ENCODE assay signal across 7 mouse cellular contexts in genomic region chr10:67548877-67549731, GRCm38 (mm10). TPM values are rescaled to one million over a fixed set of nuclear protein-coding genes. Genes with fewer than 3 reads are reported as not detected.
DNase-seq lines count a peak whose midpoint lies in the region; ATAC-seq and TF ChIP-seq lines count a peak whose summit lies in the region.

Gene Ado, minus strand, starts transcription at chr10:67548955.

- peak within 1 kb of the TSS; percentile 95 for H3K9ac ChIP-seq in embryonic facial prominence, embryonic 12.5 days
- peak within 1 kb of the TSS; percentile 94 for H3K9ac ChIP-seq in limb, embryonic 12.5 days (replicated peaks)
- peak within 1 kb of the TSS; percentile 79 for H3K9ac ChIP-seq in midbrain, embryonic 15.5 days

- peak within 1 kb of the TSS; percentile 77 for H3K4me3 ChIP-seq in embryonic facial prominence, embryonic 12.5 days
- peak within 1 kb of the TSS; percentile 58 for H3K4me3 ChIP-seq in kidney, adult 2 months (ENCODE audit: insufficient read depth, low read depth, low read length)
- peak within 1 kb of the TSS; percentile 85 for H3K4me3 ChIP-seq in limb, embryonic 12.5 days (replicated peaks)
- H3K4me3 ChIP-seq in midbrain, embryonic 15.5 days, result peak within 1 kb of the TSS; percentile 78
- peak within 1 kb of the TSS; percentile 88 for H3K4me3 ChIP-seq in spleen, adult 2 months (ENCODE audit: extremely low read depth, insufficient read depth, insufficient read length)

- no peaks in the 10 kb centered on the region for H3K27me3 ChIP-seq in embryonic facial prominence, embryonic 12.5 days
- H3K27me3 ChIP-seq in kidney, adult 2 months (replicated peaks; ENCODE audit: control insufficient read depth, insufficient read depth, low read length), result no peaks in the 10 kb centered on the region
- no peaks in the 10 kb centered on the region for H3K27me3 ChIP-seq in limb, embryonic 12.5 days
- no peaks in the 10 kb centered on the region; the same call in 1 of the 2 replicates for H3K27me3 ChIP-seq in midbrain, embryonic 15.5 days (replicated peaks)
- H3K27me3 ChIP-seq in spleen, adult 2 months (ENCODE audit: control insufficient read depth, insufficient read depth, low read length), result no peaks in the 10 kb centered on the region

- TF ChIP-seq POLR2A in kidney, adult 2 months (IDR thresholded peaks at IDR 0.05; ENCODE audit: low read depth, low read length), result no peak
- TF ChIP-seq POLR2A in spleen, adult 2 months (IDR thresholded peaks at IDR 0.05; ENCODE audit: low read depth, low read length), result peak; percentile 52

- H3K4me1 ChIP-seq in embryonic facial prominence, embryonic 12.5 days, result peaks cover 20% of the 10 kb centered on the region
- H3K4me1 ChIP-seq in kidney, adult 2 months (ENCODE audit: control insufficient read depth, insufficient read depth, low read length), result peaks cover 3% of the 10 kb centered on the region; the same call in 1 of the 2 replicates
- peaks cover 30% of the 10 kb centered on the region for H3K4me1 ChIP-seq in limb, embryonic 12.5 days (replicated peaks)
- peaks cover 43% of the 10 kb centered on the region for H3K4me1 ChIP-seq in midbrain, embryonic 15.5 days
- peaks cover 8% of the 10 kb centered on the region for H3K4me1 ChIP-seq in spleen, adult 2 months (ENCODE audit: control insufficient read depth, insufficient read depth, insufficient read length)

- peak; percentile 90 for DNase-seq in adrenal gland, postnatal 25 days
- DNase-seq in heart, adult 18-20 months, result peak; percentile 91 to 93
- DNase-seq in kidney, adult 2 months, result peak; percentile 94
- peak; percentile 73 to 76 for DNase-seq in spleen, adult 2 months (ENCODE audit: low read depth in 1 of 2, low spot score in 2 of 2)

- 0 out of 2 replicates have a peak, but pooled peaks have one; percentile 12 for TF ChIP-seq CTCF in kidney, adult 2 months (conservative IDR thresholded peaks at IDR 0.05; ENCODE audit: insufficient read depth, insufficient read length, low read depth, low read length)
- TF ChIP-seq CTCF in spleen, adult 2 months (IDR thresholded peaks at IDR 0.05; ENCODE audit: extremely low read depth, insufficient read depth, insufficient read length, insufficient replicate concordance), result no peak

- H3K36me3 ChIP-seq in embryonic facial prominence, embryonic 12.5 days, result 0 out of 2 replicates have a peak, but pooled peaks cover 3% of the 10 kb centered on the region
- no peaks in the 10 kb centered on the region for H3K36me3 ChIP-seq in kidney, adult 2 months (ENCODE audit: control insufficient read depth, insufficient read depth, low read length)
- peaks cover 7% of the 10 kb centered on the region; the same call in 1 of the 2 replicates for H3K36me3 ChIP-seq in limb, embryonic 12.5 days
- no peaks in the 10 kb centered on the region for H3K36me3 ChIP-seq in midbrain, embryonic 15.5 days (replicated peaks)
- peaks cover 5% of the 10 kb centered on the region for H3K36me3 ChIP-seq in spleen, adult 2 months (ENCODE audit: control insufficient read depth, insufficient read depth, low read length)

- H3K4me2 ChIP-seq in embryonic facial prominence, embryonic 12.5 days (replicated peaks), result peak within 1 kb of the TSS; percentile 88
- peak within 1 kb of the TSS; percentile 96 for H3K4me2 ChIP-seq in limb, embryonic 12.5 days
- H3K4me2 ChIP-seq in midbrain, embryonic 15.5 days, result peak within 1 kb of the TSS; percentile 81

- H3K27ac ChIP-seq in embryonic facial prominence, embryonic 12.5 days, result peak within 1 kb of the TSS; percentile 96
- peak within 1 kb of the TSS; percentile 94 for H3K27ac ChIP-seq in kidney, adult 2 months (ENCODE audit: insufficient read depth, low read depth, low read length)
- H3K27ac ChIP-seq in limb, embryonic 12.5 days, result peak within 1 kb of the TSS; percentile 96
- H3K27ac ChIP-seq in midbrain, embryonic 15.5 days, result peak within 1 kb of the TSS; percentile 97
- H3K27ac ChIP-seq in spleen, adult 2 months (ENCODE audit: insufficient read depth, low read length), result peak within 1 kb of the TSS; percentile 93

- no peaks in the 10 kb centered on the region for H3K9me3 ChIP-seq in embryonic facial prominence, embryonic 12.5 days
- H3K9me3 ChIP-seq in limb, embryonic 12.5 days, result no peaks in the 10 kb centered on the region
- H3K9me3 ChIP-seq in midbrain, embryonic 15.5 days, result no peaks in the 10 kb centered on the region

- under 1% methylated on average over 79 of the region's 79 CpGs for WGBS in embryonic facial prominence, embryonic 12.5 days
- WGBS in kidney, adult 2 months, result under 1% methylated on average over 79 of the region's 79 CpGs
- WGBS in limb, embryonic 12.5 days, result under 1% methylated on average over 79 of the region's 79 CpGs
- under 1% methylated on average over 79 of the region's 79 CpGs for WGBS in midbrain, embryonic 15.5 days
- under 1% methylated on average over 78 of the region's 79 CpGs for WGBS in spleen, adult 2 months

- peak; percentile 96 for ATAC-seq in embryonic facial prominence, embryonic 12.5 days (ENCODE audit: insufficient number of reproducible peaks, insufficient read depth, low FRiP score, low TSS enrichment)
- ATAC-seq in limb, embryonic 12.5 days (ENCODE audit: insufficient number of reproducible peaks, insufficient read depth, low FRiP score, low TSS enrichment, low read depth), result peak; percentile 92
- ATAC-seq in midbrain, embryonic 15.5 days (replicated peaks), result peak; percentile 99

RNA-seq across cellular contexts. Expression of gene Ado, which starts in this region (rescaled TPM):
- total RNA-seq in adrenal gland, postnatal 25 days (2021), result 31.5 and 31.7 TPM in 2 replicates
- 79.3 and 86.5 TPM in 2 replicates for polyA plus RNA-seq in embryonic facial prominence, embryonic 12.5 days (2016; fragmentation: Nextera tagmentation; extraction: Ambion mirVana)
- 10 to 100 TPM; 16.0 to 18.3 TPM for total RNA-seq in heart, adult 18-20 months (2021)
- 7.7 and 10.1 TPM in 2 replicates for polyA plus RNA-seq in kidney, adult 2 months (2012; rRNA removed)
- polyA plus RNA-seq in limb, embryonic 12.5 days (2016; fragmentation: Nextera tagmentation; extraction: Ambion mirVana), result 80.9 and 81.4 TPM in 2 replicates
- 73.8 and 76.5 TPM in 2 replicates for polyA plus RNA-seq in midbrain, embryonic 15.5 days (2015; fragmentation: Nextera tagmentation; extraction: Ambion mirVana)
- polyA plus RNA-seq in spleen, adult 2 months (2012; rRNA removed), result 9.6 and 13.2 TPM in 2 replicates

Comparison
In these comparisons a context has a peak if more than half of its experiments do, and no peak if none do; other contexts are left out.
1. Peak in every context shown above with its lines: DNase-seq, ATAC-seq, H3K4me3 ChIP-seq and H3K27ac ChIP-seq.